Mouse (Mus musculus) right cerebral cortex, postnatal 36 days (tissue): ENCODE data around the gene Msl3.
A peak's percentile ranks its signal among the peaks of the same experiment; 100 is the strongest.
"Not testable (repeated sequence)": the region's sequence is repeated elsewhere in the genome, so short reads cannot be mapped to it uniquely, and the experiment has no call there.

Source experiments
- DNase-seq, 2 experiments: peaks; one replicate each; pipeline ENCODE4 v3.0.0; 2022; ENCODE audit warnings: low spot score in 2 of 2, mixed read lengths in 1 of 2

The Msl3 gene

DNA sequence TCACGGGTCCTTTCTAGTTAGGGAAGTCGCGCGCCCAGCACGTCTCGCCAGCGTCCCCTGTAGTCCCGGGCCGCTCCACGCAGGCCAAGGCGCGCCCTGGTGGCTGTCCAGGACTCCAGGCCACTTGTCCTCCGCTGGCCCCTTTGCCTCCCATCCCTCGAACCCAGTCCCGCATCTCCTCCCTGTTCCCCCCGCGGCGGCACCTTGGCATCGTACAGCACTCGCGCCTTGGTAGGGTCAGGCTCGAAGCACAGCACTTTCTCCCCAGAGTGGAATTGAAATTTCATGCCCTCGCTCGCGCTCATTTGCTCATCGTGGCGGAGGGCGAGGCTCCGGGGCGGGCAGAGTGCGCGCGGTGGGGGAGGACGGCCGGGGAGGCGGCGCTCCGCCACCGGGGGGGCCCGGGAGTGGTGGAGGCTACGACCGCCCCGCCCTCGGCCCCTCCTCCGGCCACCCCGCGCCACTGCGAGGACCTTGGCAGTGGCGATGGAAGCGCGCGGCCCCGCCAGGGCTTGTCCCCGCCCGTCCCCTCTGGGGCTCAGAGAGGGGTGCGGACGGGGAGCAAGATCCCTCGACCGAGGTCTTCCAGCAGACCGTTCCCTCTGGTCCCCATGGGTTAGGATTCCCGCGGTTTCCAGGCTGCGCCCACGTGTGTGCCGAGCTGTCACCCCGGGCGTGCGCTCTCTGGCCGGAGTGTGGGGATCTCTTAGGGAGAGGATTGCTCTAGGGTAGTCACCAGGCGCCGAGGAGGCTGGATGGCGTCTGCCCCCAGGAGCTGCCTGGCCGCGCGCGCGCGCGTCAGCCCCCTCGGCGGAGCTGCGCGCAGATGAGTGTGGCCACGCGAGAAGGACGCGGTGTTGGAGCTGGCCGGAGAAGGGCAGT is at the start of gene Msl3:
Msl3 (minus strand) TSS at position 374 of the 882 bp plus-strand sequence.
- peak; percentile 58 to 64 for DNase-seq

DNA sequence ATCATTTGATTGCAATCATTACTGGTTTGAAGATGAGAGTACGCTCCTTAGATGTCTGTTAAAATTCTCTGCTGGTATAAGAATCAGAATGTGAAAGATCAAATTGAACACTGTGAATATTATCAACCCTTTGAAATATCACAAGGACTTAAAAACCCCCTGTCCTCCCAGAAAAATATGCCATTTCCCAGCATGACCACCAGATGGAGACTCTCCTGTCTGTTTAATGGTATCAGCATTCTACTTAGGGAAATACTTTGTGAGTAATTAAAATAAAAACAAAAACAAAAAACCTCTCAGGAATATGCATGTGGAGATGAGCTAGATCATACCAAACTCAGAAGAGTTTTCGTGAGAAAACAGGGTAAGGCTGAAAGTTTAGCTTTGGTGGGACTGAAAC is 44.3 kb upstream of the Msl3 start:
- no peak for DNase-seq

DNA sequence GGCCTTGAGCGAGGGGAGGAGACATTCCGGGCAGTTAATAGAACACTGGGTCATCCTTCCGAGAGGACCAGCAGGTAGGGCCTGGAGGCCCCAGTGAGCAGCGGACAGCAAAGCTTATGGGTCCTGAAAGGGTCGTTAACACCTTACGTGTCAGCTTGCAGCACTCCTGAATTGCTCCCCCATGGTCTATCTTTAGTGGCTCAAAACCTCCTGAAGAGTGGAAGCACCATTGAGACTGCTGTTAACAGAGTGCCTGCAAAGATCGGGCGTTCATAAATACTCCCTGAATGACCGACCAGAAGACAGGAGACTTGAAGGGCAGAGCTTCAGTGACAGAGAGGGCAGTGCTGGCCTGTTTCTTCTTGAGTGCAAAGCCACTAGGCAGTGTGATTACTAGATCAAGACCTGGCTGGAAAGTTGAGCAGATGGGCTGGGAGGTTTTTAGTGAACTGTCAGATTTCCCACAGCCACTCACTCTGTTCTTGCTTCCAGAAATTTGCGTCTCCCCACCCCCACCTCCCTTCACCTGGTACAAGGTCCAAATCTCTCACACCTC is 787 bp upstream of the Msl3 start:
- DNase-seq = peak in 1 of 2 experiments; percentile 9

DNA sequence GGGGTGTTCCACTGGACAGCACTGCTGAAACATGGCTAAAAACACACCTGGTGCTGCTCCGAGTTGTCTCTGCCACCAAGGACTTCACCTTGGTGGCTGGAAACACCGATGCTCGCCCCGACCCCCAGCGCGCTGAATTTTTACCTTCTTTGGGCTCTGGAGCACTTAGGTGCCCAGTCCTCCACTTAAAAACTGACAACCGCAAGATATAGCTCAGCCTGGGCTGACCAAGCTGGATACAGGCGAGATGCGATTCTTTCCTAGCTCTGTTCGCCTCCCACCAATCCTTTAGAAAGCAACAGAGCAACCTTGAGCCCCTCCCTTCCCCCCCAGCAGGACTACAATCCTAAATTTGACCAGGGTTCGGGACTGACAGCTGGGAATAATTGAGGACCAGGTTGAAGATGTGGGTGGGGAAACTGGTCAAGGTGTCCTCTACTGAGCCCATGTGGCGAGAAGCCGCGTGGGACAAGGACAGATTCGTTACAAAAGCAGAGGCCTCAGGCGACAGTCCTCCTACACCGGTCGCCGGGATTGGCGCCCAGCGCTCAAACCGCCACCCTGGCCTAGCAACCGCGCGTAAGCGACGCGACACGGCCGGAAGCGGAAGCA is 679 bp downstream of the Msl3 start:
- DNase-seq = peak; percentile 77 to 81

DNA sequence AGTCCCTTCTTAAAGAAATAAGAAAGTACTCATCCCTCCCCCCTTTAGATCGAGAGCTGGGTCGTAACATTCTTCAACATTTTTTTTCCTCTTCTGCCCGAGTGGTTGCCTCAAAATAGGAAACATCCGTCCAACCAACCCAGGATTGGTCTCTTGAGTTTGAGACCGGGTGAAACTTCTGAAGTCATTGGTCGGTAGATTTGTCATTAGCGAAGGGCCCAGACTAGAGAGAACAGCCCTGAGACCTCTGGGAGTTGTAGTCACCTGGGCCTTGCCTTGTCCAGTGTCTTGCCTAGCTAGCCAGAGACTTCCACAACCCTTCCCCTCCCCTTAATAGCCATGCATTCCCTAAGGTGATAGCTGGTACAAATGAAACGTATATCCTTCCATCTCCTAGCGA is 1.3 kb downstream of the Msl3 start:
- DNase-seq = peak; percentile 26 to 55

DNA sequence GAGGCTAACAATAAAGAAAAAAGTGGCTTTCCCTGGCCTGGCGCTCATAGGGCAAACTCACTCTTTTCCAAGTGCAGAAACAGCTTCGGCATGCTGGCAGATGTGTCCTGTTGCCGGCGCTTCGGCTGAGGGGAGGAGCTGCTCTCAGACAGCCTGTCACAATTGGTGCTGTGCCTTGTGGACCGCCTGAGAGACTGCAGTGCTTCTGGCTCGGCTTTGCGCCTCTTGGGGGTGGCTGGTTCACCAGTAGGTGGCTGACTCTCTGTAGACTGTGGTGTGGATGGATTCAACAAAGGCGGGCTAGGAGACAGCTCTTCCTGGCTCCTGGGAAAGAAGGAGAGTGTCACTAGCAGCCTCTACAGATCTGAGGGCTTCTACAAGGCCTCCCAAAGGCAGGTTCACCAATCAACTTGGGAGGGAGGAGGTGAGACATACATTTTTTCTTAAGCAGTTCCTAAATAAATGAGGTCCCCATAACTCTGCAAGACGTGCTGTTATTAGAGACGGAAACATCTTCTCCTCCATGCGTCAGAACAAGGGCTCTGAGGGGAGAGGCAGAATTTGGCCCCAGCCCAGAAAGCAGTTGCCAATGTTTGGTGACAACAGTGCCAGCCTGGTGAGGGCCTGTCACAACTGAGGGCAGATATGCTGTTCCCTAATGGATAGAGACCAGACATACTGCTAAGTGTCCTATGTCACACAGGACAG is 9.6 kb downstream of the Msl3 start:
- DNase-seq = no peak

DNA sequence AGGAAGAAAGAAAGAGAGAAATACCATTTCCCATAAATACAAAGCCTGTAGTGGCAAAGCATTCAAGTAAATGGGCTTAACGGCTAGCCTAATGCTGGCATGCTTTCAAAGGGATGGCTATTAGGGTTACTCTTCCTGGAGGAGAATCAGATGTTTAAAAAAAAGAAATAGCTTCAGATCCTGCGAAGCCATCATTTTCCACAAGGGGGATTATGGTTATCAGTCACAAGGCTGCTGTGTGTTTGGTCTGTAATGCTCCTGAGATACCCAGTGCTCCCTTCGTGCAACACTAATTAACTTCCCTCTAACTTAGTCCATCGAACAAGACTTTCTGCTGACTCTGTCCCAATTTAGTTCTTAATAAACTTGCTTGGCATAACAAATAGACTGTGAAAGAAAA is 13.5 kb downstream of the Msl3 start:
- no peak for DNase-seq

DNA sequence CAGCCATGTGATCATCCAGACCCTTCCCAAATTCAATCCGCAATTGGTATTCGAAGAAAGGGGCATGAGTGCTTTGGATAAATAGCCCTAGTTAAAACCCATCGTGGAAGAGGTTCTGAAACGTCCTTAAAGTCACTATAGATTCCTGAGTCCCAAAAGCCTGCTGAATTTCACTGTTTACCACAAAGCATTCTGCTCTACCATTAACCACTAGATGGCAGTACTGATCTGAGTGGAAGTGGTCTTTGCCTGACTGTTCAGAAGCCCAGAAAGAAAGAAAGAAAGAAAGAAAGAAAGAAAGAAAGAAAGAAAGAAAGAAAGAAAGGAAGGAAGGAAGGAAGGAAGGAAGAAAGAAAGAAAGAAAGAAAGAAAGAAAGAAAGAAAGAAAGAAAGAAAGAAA is 13.9 kb downstream of the Msl3 start:
- not testable (repeated sequence) for DNase-seq

DNA sequence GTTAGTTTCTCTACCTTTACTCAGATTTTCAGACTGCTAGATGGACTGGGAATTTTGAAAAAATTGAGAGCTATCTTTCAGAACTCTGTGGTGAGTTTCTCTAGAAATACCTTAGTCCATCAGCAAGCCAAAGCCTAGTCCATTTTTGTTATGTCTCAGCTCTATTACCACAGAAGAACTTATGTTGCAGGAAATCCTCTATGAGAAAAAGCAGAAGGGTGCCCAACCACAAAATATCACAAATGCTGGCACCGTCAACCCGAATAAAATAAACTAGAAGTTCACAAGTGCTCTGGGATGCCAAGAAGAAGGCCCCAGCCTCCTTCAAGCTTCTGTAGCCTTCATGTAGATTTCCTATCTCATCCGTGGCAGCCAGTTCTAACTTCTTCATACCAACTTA is 14.4 kb downstream of the Msl3 start:
- DNase-seq = no peak

DNA sequence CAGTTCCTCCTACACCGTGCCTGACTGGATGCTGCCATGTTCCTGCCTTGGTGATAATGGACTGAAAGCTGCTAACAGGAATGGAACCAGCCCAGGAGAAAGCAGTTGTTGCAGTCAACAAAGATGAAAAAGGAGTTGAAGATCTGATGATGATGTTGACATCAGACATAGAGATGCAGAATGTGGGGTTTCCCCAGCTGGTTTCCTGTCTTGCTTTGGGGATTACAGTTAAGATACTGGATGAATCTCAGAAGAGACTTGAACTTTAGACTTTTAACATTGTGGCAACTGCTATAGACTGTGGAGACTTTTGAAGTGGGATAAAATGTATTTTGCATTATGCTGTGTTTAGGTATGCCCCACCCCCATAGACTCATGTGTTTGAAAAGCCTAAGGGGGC is 15.9 kb downstream of the Msl3 start:
- no peak for DNase-seq

DNA sequence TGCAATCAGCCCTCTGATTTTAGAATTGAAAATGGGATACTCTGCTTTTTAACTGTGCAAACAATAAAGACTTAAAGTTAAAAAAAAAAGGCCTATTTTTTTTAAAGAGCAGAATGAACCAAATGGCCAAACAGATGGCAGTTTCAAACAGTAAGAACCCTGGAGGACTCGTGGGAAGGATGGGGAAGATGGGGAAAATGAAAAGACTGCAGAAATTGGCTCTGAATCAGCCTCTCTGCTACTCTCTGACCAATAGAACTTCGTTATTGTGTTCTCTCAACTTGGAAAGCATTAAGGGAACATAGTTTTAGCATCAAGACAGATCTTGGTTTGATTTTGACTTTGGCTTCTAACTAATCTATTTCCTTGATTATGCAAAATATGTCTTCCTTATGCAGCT is 24.4 kb downstream of the Msl3 start:
- no peak for DNase-seq

DNA sequence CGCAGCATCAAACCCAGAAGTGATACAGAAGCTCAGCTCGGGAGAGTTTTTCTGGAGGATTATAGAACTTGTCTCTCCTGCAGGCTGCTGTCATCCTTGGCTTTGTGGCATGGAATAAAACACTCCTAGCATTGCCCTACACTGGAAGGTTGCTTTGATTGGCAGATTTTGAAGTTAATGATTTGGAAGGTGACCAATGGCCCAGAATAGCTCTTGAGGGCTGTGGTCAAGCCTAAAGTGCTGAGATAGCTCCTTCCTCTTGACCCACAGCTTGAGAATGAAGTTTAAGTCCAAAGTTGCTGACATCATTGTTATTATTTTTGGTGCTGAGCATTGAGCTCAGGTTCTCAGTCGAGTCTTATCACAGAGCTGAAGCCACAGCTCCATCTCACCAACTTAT is 26.0 kb downstream of the Msl3 start:
- DNase-seq = no peak

DNA sequence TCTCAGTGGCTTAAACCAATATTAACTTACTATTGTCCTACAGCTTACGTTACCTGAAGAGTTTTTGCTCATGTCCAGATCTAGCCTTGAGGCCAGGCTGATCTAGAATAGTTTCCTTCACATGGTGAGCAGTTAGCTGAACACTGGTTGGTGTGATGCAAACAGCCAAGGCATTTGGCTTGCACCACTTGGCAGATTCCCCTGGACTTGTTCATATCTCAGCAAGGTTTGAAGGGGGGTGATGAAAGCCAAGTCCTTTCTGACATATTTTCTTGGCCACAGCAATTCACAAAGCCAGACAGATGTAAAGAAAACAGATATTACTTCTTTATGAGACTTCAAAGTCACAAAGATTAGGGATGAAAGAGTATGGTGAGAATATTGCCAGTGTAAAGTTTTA is 30.2 kb downstream of the Msl3 start:
- DNase-seq = no peak

DNA sequence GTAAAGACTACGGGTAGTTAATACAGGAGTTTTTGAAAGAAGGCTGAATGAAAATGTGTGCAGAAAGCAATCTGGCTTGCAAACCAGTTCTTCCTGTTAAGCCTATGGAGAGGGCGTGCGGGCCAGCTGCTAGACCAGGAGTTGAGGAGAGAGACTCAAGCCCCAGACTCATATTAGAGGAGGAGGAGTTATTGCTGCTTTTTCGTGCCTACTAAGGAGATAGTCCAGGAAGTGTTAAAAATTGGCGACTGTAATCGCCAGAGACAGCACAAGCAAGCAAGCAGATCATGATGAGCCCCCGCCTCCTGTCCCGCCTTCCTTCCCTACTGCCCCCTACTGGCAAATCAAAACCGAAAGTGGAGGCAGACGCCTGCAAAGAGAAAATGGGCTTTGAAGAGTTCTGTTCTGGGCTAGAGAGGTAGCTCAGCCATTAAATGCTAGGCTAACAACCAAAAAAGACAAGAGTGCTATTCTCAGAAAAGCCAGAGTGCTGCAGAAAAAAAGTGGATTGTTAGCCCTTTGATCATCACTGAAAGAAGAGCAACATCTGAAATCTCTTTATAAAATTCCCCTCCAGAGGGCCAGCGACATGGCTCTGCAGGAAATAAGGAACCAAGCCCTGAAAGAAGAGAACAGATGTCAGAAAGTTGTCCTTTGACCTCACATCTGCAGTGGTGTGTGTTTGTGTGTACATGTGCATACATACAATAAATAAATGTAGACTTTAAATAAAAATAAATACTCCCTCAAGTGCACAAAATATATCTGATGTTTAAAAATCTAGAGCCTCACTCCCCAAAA is 33.9 kb downstream of the Msl3 start:
- DNase-seq = peak; percentile 15 to 16
